ENCODE assay signal across 19 mouse cellular contexts in genomic region chr7:139342809-139343208, GRCm38 (mm10). TPM values are rescaled to one million over a fixed set of nuclear protein-coding genes. Genes with fewer than 3 reads are reported as not detected.
DNase-seq lines count a peak whose midpoint lies in the region; ATAC-seq and TF ChIP-seq lines count a peak whose summit lies in the region.
"Had no signal": no experiment of that assay in that cellular context is flagged by ENCODE, and none has a peak within 500 bp of the region (broad histone marks: within the 10 kb centered on the region; RNA-seq: fewer than 3 reads in every experiment).

No protein-coding gene starts in this region.

- peak overlapping the region; percentile 23; the same call in 1 of the 2 replicates for H3K27ac ChIP-seq in heart, adult 2 months
- H3K27ac ChIP-seq in brown adipose tissue, adult 24 weeks (replicated peaks; ENCODE audit: low read depth, low read length) = 0 out of 2 replicates have a peak overlapping the region, but pooled peaks have one; percentile 10
- H3K27ac ChIP-seq in stomach, embryonic 16.5 days (ENCODE audit: low read length) = no peak overlapping the region
- H3K27ac ChIP-seq: embryonic facial prominence, embryonic 12.5 days; forebrain, embryonic 15.5 days; heart, embryonic 13.5 days; hindbrain, embryonic 13.5 days had no signal

- intact Hi-C loops in heart, adult 2 months (cut with DNase I) = no loop called here

- no peak for TF ChIP-seq EP300 in heart, adult 2 months (IDR thresholded peaks at IDR 0.05; ENCODE audit: insufficient read depth, low read depth, low read length)

- H3K79me2 ChIP-seq in heart, adult 2 months (replicated peaks; ENCODE audit: control insufficient read depth, insufficient read depth, low read length) = no peaks in the 10 kb centered on the region

- no peak for DNase-seq in heart, adult 2 months
- DNase-seq in heart, adult 9 months (ENCODE audit: low spot score in 2 of 2) = no peak
- peak; percentile 18 to 35 for DNase-seq in lung, adult 18-20 months
- DNase-seq in lung, postnatal 25 days (ENCODE audit: low spot score) = no peak
- no peak for DNase-seq in urinary bladder, adult 2 months (ENCODE audit: low spot score)
- DNase-seq: adrenal gland, adult 2 months; adrenal gland, postnatal 25 days; cerebellum, adult 9-10 months; cerebellum, postnatal 25 days; gastrocnemius, postnatal 10 days; heart, postnatal 10 days had no signal

- H3K4me1 ChIP-seq in heart, adult 2 months (ENCODE audit: control insufficient read depth, insufficient read depth, low read length) = peaks cover 4% of the 10 kb centered on the region
- H3K4me1 ChIP-seq in brown adipose tissue, adult 24 weeks (ENCODE audit: control insufficient read depth, insufficient read depth, insufficient read length, low read length) = peaks cover 15% of the 10 kb centered on the region
- H3K4me1 ChIP-seq in stomach, embryonic 16.5 days (ENCODE audit: control insufficient read depth, insufficient read depth, low read length) = peaks cover 4% of the 10 kb centered on the region
- H3K4me1 ChIP-seq: embryonic facial prominence, embryonic 12.5 days; forebrain, embryonic 15.5 days had no signal

- no peak for TF ChIP-seq POLR2A in heart, adult 2 months (IDR thresholded peaks at IDR 0.05; ENCODE audit: insufficient read depth, low read depth, low read length)

- H3K9ac ChIP-seq in heart, adult 2 months (ENCODE audit: low read depth, low read length) = no peak overlapping the region
- H3K9ac ChIP-seq in stomach, embryonic 16.5 days (ENCODE audit: low read length) = no peak overlapping the region
- H3K9ac ChIP-seq: embryonic facial prominence, embryonic 12.5 days; forebrain, embryonic 15.5 days; heart, embryonic 13.5 days; hindbrain, embryonic 13.5 days had no signal

- WGBS in heart, adult 2 months = 68% methylated on average over 5 of the region's 5 CpGs
- 68% methylated on average over 5 of the region's 5 CpGs for WGBS in stomach, embryonic 16.5 days

- H3K9me3 ChIP-seq in stomach, embryonic 16.5 days (replicated peaks; ENCODE audit: control insufficient read depth, low read length) = no peaks in the 10 kb centered on the region
- H3K9me3 ChIP-seq: embryonic facial prominence, embryonic 12.5 days; forebrain, embryonic 15.5 days; heart, embryonic 13.5 days; hindbrain, embryonic 13.5 days had no signal

- no peak overlapping the region for H3K4me2 ChIP-seq in stomach, embryonic 16.5 days (ENCODE audit: low read depth, low read length)
- H3K4me2 ChIP-seq: embryonic facial prominence, embryonic 12.5 days; forebrain, embryonic 15.5 days; heart, embryonic 13.5 days; hindbrain, embryonic 13.5 days had no signal

- H3K4me3 ChIP-seq in heart, adult 2 months = no peak overlapping the region
- H3K4me3 ChIP-seq in brown adipose tissue, adult 24 weeks (ENCODE audit: insufficient read depth, low read depth, low read length) = no peak overlapping the region
- no peak overlapping the region for H3K4me3 ChIP-seq in stomach, embryonic 16.5 days (replicated peaks; ENCODE audit: low read length)
- H3K4me3 ChIP-seq: embryonic facial prominence, embryonic 12.5 days; forebrain, embryonic 15.5 days; heart, embryonic 13.5 days; hindbrain, embryonic 13.5 days had no signal

- H3K27me3 ChIP-seq in heart, adult 2 months (ENCODE audit: control insufficient read depth, insufficient read depth, low read length) = no peaks in the 10 kb centered on the region
- no peaks in the 10 kb centered on the region for H3K27me3 ChIP-seq in stomach, embryonic 16.5 days (ENCODE audit: control insufficient read depth, insufficient read depth, low read length)
- H3K27me3 ChIP-seq: embryonic facial prominence, embryonic 12.5 days; forebrain, embryonic 15.5 days; heart, embryonic 13.5 days had no signal

- no peak for TF ChIP-seq CTCF in heart, adult 2 months (IDR thresholded peaks at IDR 0.05)

- peak; percentile 11; the same call in 1 of the 2 replicates for ATAC-seq in stomach, embryonic 16.5 days (ENCODE audit: insufficient read depth, low FRiP score)
- ATAC-seq in inflammation-experienced regulatory T-cells, adult 6 months = no peak
- ATAC-seq: forebrain, embryonic 15.5 days; hindbrain, postnatal 0 days had no signal

- H3K36me3 ChIP-seq in heart, adult 2 months (ENCODE audit: control insufficient read depth, insufficient read depth, low read length) = no peaks in the 10 kb centered on the region
- no peaks in the 10 kb centered on the region for H3K36me3 ChIP-seq in stomach, embryonic 16.5 days (ENCODE audit: control insufficient read depth, insufficient read depth, low read length)
- H3K36me3 ChIP-seq: embryonic facial prominence, embryonic 12.5 days; forebrain, embryonic 15.5 days; heart, embryonic 13.5 days; hindbrain, embryonic 13.5 days had no signal

RNA-seq across cellular contexts. Expression of gene Inpp5a, which starts 46.1 kb away (rescaled TPM):
- total RNA-seq in heart, adult 2 months (2021) = 100 to 1,000 TPM; 280 to 306 TPM
- 134 and 195 TPM in 2 replicates for polyA plus RNA-seq in heart, adult 2 months (2012; rRNA removed)
- 31.6 and 42.3 TPM in 2 replicates for polyA plus RNA-seq in brown adipose tissue, adult 24 weeks (2012; ENCODE audit: insufficient read depth, insufficient read length, missing spikeins)
- 20.0 and 21.3 TPM in 2 replicates for polyA plus RNA-seq in stomach, embryonic 16.5 days (2015; fragmentation: Nextera tagmentation; extraction: Ambion mirVana)
- polyA plus RNA-seq in inflammation-experienced regulatory T-cells, adult 6 months (2017; shearing (Covaris generic)) = 1 to 10 TPM; 2.5 to 9.3 (median 7.2) TPM
- 26.7 and 71.7 TPM in 2 replicates for polyA plus RNA-seq in urinary bladder, adult 2 months (2012; rRNA removed)

Comparison
In these comparisons a context has a peak if more than half of its experiments do, and no peak if none do; other contexts are left out.
1. DNase-seq: peak in lung, adult 18-20 months (2 of 2); none in heart, adult 2 months (0 of 2), heart, adult 9 months (0 of 2), lung, postnatal 25 days (single experiment) and urinary bladder, adult 2 months (single experiment).